Mouse (Mus musculus) forebrain, embryonic 11.5 days (tissue): ENCODE measurements around the gene Pknox2. TPM values are rescaled to one million over a fixed set of nuclear protein-coding genes. Genes with fewer than 3 reads are reported as not detected.

Experiments
- ATAC-seq: fragments of 200-750 bp; cut with Nextera tagmentation; replicated peaks from 2 replicates; pipeline ENCODE4 v1.8.0; 2017; ENCODE audit warnings: moderate TSS enrichment; ENCODE audit not compliant: low FRiP score
- DNase-seq: peaks from one replicate; pipeline ENCODE4 v3.0.0-alpha.2; 2017; ENCODE audit warnings: low spot score
- H3K27ac ChIP-seq: fragments of 300-500 bp; sonication (generic); 2 replicates; pipeline ENCODE4 v1.5.1; 2014; ENCODE audit warnings: low read depth, low read length
- H3K27me3 ChIP-seq: fragments of 300-500 bp; sonication (generic); 2 replicates; pipeline ENCODE4 v1.6.1; 2014; ENCODE audit warnings: mild to moderate bottlenecking, low read length, mixed read lengths; ENCODE audit not compliant: control insufficient read depth, insufficient read depth
- H3K36me3 ChIP-seq: fragments of 300-500 bp; sonication (generic); 2 replicates; pipeline ENCODE4 v1.6.1; 2014; ENCODE audit warnings: mild to moderate bottlenecking, low read length, moderate library complexity, mixed read lengths; ENCODE audit not compliant: control insufficient read depth, insufficient read depth
- H3K4me1 ChIP-seq: fragments of 300-500 bp; sonication (generic); replicated peaks from 2 replicates; pipeline ENCODE4 v1.6.1; 2014; ENCODE audit warnings: low read length, mixed read lengths; ENCODE audit not compliant: control insufficient read depth, insufficient read depth
- H3K4me2 ChIP-seq: fragments of 300-500 bp; sonication (generic); 2 replicates; pipeline ENCODE4 v1.6.1; 2014; ENCODE audit warnings: low read depth, mild to moderate bottlenecking, low read length, moderate library complexity, mixed read lengths; ENCODE audit not compliant: severe bottlenecking
- H3K4me3 ChIP-seq: fragments of 300-500 bp; sonication (generic); 2 replicates; pipeline ENCODE4 v1.5.1; 2014; ENCODE audit warnings: low read depth, low read length
- H3K9ac ChIP-seq: fragments of 300-500 bp; sonication (generic); 2 replicates; pipeline ENCODE4 v1.6.1; 2014; ENCODE audit warnings: low read length
- H3K9me3 ChIP-seq: fragments of 300-500 bp; sonication (generic); 2 replicates; pipeline ENCODE4 v1.6.1; 2016; ENCODE audit warnings: low read length, mixed read lengths; ENCODE audit not compliant: control insufficient read depth
- WGBS: fragments of 180-500 bp; shearing (Covaris S2); extraction: QIAGEN DNeasy Blood & Tissue Kit; methylation state at CpG from one replicate; pipeline ENCODE4 v1.1.7; 2014; 5-methylcytosine and 5-hydroxymethylcytosine counted together
- polyA plus RNA-seq: library from polyadenylated mRNA; unstranded; fragments of >200 nt; fragmentation: Nextera tagmentation; extraction: Ambion mirVana; gene quantifications from 2 replicates; pipeline ENCODE4 v1.2.1, GENCODE M21; 2014

Pknox2 gene
- polyA plus RNA-seq, 1 experiment from 2014 or later = 21.0 TPM

GRCm38 (mm10) chr9:36856351-36856750 lies 290.9 kb downstream of the Pknox2 start:
- WGBS = 74% methylated on average over 2 of the region's 2 CpGs
- H3K27ac ChIP-seq = no peak overlapping the region
- no peak for ATAC-seq
- no peak for DNase-seq
- H3K9me3 ChIP-seq = no peaks in the 10 kb centered on the region
- no peak overlapping the region for H3K4me2 ChIP-seq
- peaks cover under 1% of the 10 kb centered on the region; the same call in 1 of the 2 replicates for H3K36me3 ChIP-seq
- H3K9ac ChIP-seq = no peak overlapping the region
- peaks cover 2% of the 10 kb centered on the region; the same call in 1 of the 2 replicates for H3K4me1 ChIP-seq
- no peak overlapping the region for H3K4me3 ChIP-seq
- no peaks in the 10 kb centered on the region for H3K27me3 ChIP-seq

- Histone ChIP-seq H3K9ac (no peak overlapping the region), H3K4me2 (no peak overlapping the region), H3K27ac (no peak overlapping the region), H3K4me3 (no peak overlapping the region), H3K9me3 (no peaks in the 10 kb centered on the region), H3K36me3 (peaks cover 4% of the 10 kb centered on the region), H3K4me1 (no peaks in the 10 kb centered on the region), H3K27me3 (no peaks in the 10 kb centered on the region)
- WGBS = 93% methylated on average over 2 of the region's 2 CpGs
- no peak for DNase-seq
- ATAC-seq = no peak
Observed at GRCm38 (mm10) chr9:36852175-36852574, 295.0 kb downstream of the Pknox2 start.

GRCm38 (mm10) chr9:36850091-36850490 lies 297.1 kb downstream of the Pknox2 start:
- 38% methylated on average over 1 of the region's 1 CpGs for WGBS
- Histone ChIP-seq H3K27me3 (no peaks in the 10 kb centered on the region), H3K4me3 (no peak overlapping the region), H3K27ac (no peak overlapping the region), H3K4me2 (no peak overlapping the region), H3K9me3 (no peaks in the 10 kb centered on the region), H3K9ac (no peak overlapping the region), H3K4me1 (no peaks in the 10 kb centered on the region), H3K36me3 (peaks cover 8% of the 10 kb centered on the region)
- DNase-seq (no peak), ATAC-seq (no peak)

- no peak overlapping the region for H3K9ac ChIP-seq
- H3K4me2 ChIP-seq = no peak overlapping the region
- DNase-seq (no peak), ATAC-seq (no peak)
- H3K4me3 ChIP-seq = no peak overlapping the region
- no peaks in the 10 kb centered on the region for H3K9me3 ChIP-seq
- no peaks in the 10 kb centered on the region for H3K27me3 ChIP-seq
- H3K4me1 ChIP-seq = no peaks in the 10 kb centered on the region
- 88% methylated on average over 2 of the region's 2 CpGs for WGBS
- peaks cover 12% of the 10 kb centered on the region for H3K36me3 ChIP-seq
- no peak overlapping the region for H3K27ac ChIP-seq
Observed at GRCm38 (mm10) chr9:36848661-36849060, 298.5 kb downstream of the Pknox2 start.

- Histone ChIP-seq H3K27ac (no peak overlapping the region), H3K27me3 (no peaks in the 10 kb centered on the region), H3K4me1 (no peaks in the 10 kb centered on the region), H3K4me2 (no peak overlapping the region), H3K4me3 (no peak overlapping the region), H3K9me3 (no peaks in the 10 kb centered on the region), H3K9ac (no peak overlapping the region), H3K36me3 (peaks cover 15% of the 10 kb centered on the region)
- 23% methylated on average over 4 of the region's 4 CpGs for WGBS
- ATAC-seq (no peak), DNase-seq (no peak)
Observed at GRCm38 (mm10) chr9:36846346-36846745, 300.9 kb downstream of the Pknox2 start.

Other genes starting within 250 kb of the Pknox2 start
- 13.9 and 16.2 TPM in 2 replicates for gene Tmem218, start 60.8 kb upstream of the Pknox2 start, polyA plus RNA-seq
- 1.4 and 2.2 TPM in 2 replicates for gene Slc37a2, start 108.3 kb upstream of the Pknox2 start, polyA plus RNA-seq
- 9.0 and 10.0 TPM in 2 replicates for gene Ccdc15, start 201.0 kb upstream of the Pknox2 start, polyA plus RNA-seq
- 0.07 and 0.09 TPM in 2 replicates for gene Hepacam, start 219.9 kb upstream of the Pknox2 start, polyA plus RNA-seq